Mouse (Mus musculus): ENCODE measurements around the gene Crygf.
"Not testable (repeated sequence)": the region's sequence is repeated elsewhere in the genome, so short reads cannot be mapped to it uniquely, and the experiment has no call there.

The Crygf gene

GRCm38 (mm10) chr1:65926294-65926693, at the start of gene Crygf:
Gene Crygf, plus strand, starts transcription at chr1:65926520.
- no peak for DNase-seq (ENCODE audit: low spot score in 2 of 2)

GRCm38 (mm10) chr1:65925361-65926210, 734 bp upstream of the Crygf start:
- no peak for DNase-seq (ENCODE audit: low spot score in 2 of 2)

GRCm38 (mm10) chr1:65926696-65927095, 376 bp downstream of the Crygf start:
- DNase-seq (ENCODE audit: low spot score in 2 of 2) = not testable (repeated sequence)

GRCm38 (mm10) chr1:65930055-65930454, 3.7 kb downstream of the Crygf start:
- no peak for DNase-seq (ENCODE audit: low spot score in 2 of 2)

GRCm38 (mm10) chr1:65932091-65932812, 5.9 kb downstream of the Crygf start:
- no peak for DNase-seq (ENCODE audit: low spot score in 2 of 2)

Measured in urinary bladder, adult 18-20 months (tissue).